Mouse (Mus musculus): ENCODE results near the gene Rabggtb. TPM values are rescaled to one million over a fixed set of nuclear protein-coding genes. Genes with fewer than 3 reads are reported as not detected.

The Rabggtb gene
- polyA plus RNA-seq (2015; fragmentation: Nextera tagmentation; extraction: Ambion mirVana) = 30.2 and 34.9 TPM in 2 replicates

GRCm38 (mm10) chr3:153912546-153913509 lies at the start of gene Rabggtb:
TSS of gene Rabggtb (minus strand) at chr3:153913009.

GRCm38 (mm10) chr3:153944335-153944990 lies 31.7 kb upstream of the Rabggtb start, which contains the start of gene Acadm:
TSS of gene Acadm (minus strand) at chr3:153944632.

GRCm38 (mm10) chr3:153906136-153906871 lies 6.5 kb downstream of the Rabggtb start, which contains the start of gene Msh4:
TSS of gene Msh4 (minus strand) at chr3:153906138.

Other genes with a start within 250 kb of the Rabggtb start
- gene St6galnac3, start 187.8 kb downstream of the Rabggtb start, polyA plus RNA-seq (2015; fragmentation: Nextera tagmentation; extraction: Ambion mirVana) = 10.4 and 12.7 TPM in 2 replicates
- gene Asb17, start 68.8 kb downstream of the Rabggtb start, polyA plus RNA-seq (2015; fragmentation: Nextera tagmentation; extraction: Ambion mirVana) = 0.10 and 0.14 TPM in 2 replicates
- gene Msh4, start 6.9 kb downstream of the Rabggtb start, polyA plus RNA-seq (2015; fragmentation: Nextera tagmentation; extraction: Ambion mirVana) = 0.12 TPM in 1 of 2 replicates, not detected in the other
- 60.9 and 68.5 TPM in 2 replicates for gene Acadm, start 31.6 kb upstream of the Rabggtb start, polyA plus RNA-seq (2015; fragmentation: Nextera tagmentation; extraction: Ambion mirVana)
- 0.18 and 0.25 TPM in 2 replicates for gene Slc44a5, start 60.4 kb upstream of the Rabggtb start, polyA plus RNA-seq (2015; fragmentation: Nextera tagmentation; extraction: Ambion mirVana)